Mouse (Mus musculus): ENCODE data around the gene Zdhhc7.

- TF ChIP-seq CTCF (IDR thresholded peaks at IDR 0.05; ENCODE audit: extremely low read depth, insufficient read length, insufficient replicate concordance, low read depth, low read length) (no peak), POLR2A (IDR thresholded peaks at IDR 0.05; ENCODE audit: low read depth, low read length) (no peak)
These were observed 3.5 kb upstream of the Zdhhc7 start for GRCm38 (mm10) chr8:120104721-120105272.

All from small intestine, adult 2 months (tissue).